ENCODE assay signal across 9 mouse cellular contexts in the genomic region with DNA sequence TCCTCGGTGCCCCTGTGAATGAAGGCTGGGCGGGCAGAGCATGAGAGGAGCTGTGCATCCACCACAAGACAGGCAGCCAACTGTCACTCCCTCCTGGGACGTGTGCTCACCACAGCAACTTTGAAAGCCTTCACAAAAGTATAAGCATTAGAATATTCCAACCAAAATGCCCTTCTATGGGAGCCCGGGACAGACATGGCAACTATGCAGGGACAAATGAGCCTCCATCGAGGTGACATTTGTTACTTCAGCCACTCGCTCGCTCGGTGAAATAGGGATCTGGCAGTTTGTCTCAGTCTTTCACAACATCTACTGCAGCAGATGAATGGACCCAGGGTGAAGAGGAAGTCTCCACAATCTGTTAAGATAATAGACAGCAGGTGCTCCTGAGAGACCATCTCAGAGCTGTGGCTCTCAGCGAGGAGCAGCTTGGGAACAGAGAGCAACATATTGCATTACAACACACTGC. TPM values are rescaled to one million over a fixed set of nuclear protein-coding genes. Genes with fewer than 3 reads are reported as not detected.
DNase-seq lines count a peak whose midpoint lies in the region; ATAC-seq lines count a peak whose summit lies in the region.
"Had no signal": no experiment of that assay in that cellular context is flagged by ENCODE, and none has a peak within 500 bp of the region (broad histone marks: within the 10 kb centered on the region; RNA-seq: fewer than 3 reads in every experiment).

No protein-coding gene starts in this region.

- no peak for DNase-seq in neural tube, embryonic 10.5 days (ENCODE audit: extremely low spot score, low spot score)
- peak; percentile 15 to 64 for DNase-seq in layer of hippocampus, postnatal 14 days (ENCODE audit: low spot score in 2 of 2)
- DNase-seq in frontal cortex, postnatal 14 days (ENCODE audit: low spot score in 2 of 2) = no peak
- no peak for DNase-seq in left cerebral cortex, adult 11 months (ENCODE audit: low spot score)
- no peak for DNase-seq in gastrocnemius, postnatal 25 days
- no peak for DNase-seq in retina, embryonic 14.5 days (ENCODE audit: low spot score)
- DNase-seq: right cerebral cortex, adult 18-20 months had no signal

- no peaks in the 10 kb centered on the region for H3K9me3 ChIP-seq in neural tube, embryonic 12.5 days
- H3K9me3 ChIP-seq in forebrain, embryonic 16.5 days (ENCODE audit: control insufficient read depth, low read length) = no peaks in the 10 kb centered on the region

- H3K4me3 ChIP-seq in neural tube, embryonic 12.5 days = no peak overlapping the region
- H3K4me3 ChIP-seq in forebrain, embryonic 16.5 days (replicated peaks; ENCODE audit: low read length) = no peak overlapping the region

- H3K4me2 ChIP-seq in neural tube, embryonic 12.5 days (replicated peaks) = no peak overlapping the region
- no peak overlapping the region for H3K4me2 ChIP-seq in forebrain, embryonic 16.5 days (ENCODE audit: low read length)

- ATAC-seq in neural tube, embryonic 12.5 days (ENCODE audit: low FRiP score, low read depth) = peak; percentile 68; the same call in 1 of the 2 replicates
- ATAC-seq in forebrain, embryonic 16.5 days = peak; percentile 73

- 66% methylated on average over 9 of the region's 9 CpGs for WGBS in neural tube, embryonic 12.5 days
- 37% methylated on average over 9 of the region's 9 CpGs for WGBS in forebrain, embryonic 16.5 days

- H3K27ac ChIP-seq in neural tube, embryonic 12.5 days = no peak overlapping the region
- H3K27ac ChIP-seq in forebrain, embryonic 16.5 days (ENCODE audit: low read length) = no peak overlapping the region; the same call in 1 of the 2 replicates

- no peak overlapping the region for H3K9ac ChIP-seq in neural tube, embryonic 12.5 days
- no peak overlapping the region for H3K9ac ChIP-seq in forebrain, embryonic 16.5 days (replicated peaks; ENCODE audit: low read depth, low read length)

- H3K36me3 ChIP-seq in neural tube, embryonic 12.5 days = peaks cover 58% of the 10 kb centered on the region
- peaks cover 14% of the 10 kb centered on the region for H3K36me3 ChIP-seq in forebrain, embryonic 16.5 days (ENCODE audit: control insufficient read depth, insufficient read depth)

- no peaks in the 10 kb centered on the region for H3K27me3 ChIP-seq in neural tube, embryonic 12.5 days (replicated peaks)
- no peaks in the 10 kb centered on the region for H3K27me3 ChIP-seq in forebrain, embryonic 16.5 days (replicated peaks; ENCODE audit: control insufficient read depth, insufficient read depth, low read length)

- peaks cover 9% of the 10 kb centered on the region; the same call in 1 of the 2 replicates for H3K4me1 ChIP-seq in neural tube, embryonic 12.5 days
- peaks cover 7% of the 10 kb centered on the region for H3K4me1 ChIP-seq in forebrain, embryonic 16.5 days (replicated peaks; ENCODE audit: control insufficient read depth, insufficient read depth, low read length)

RNA-seq across cellular contexts. Expression of a gene that starts 10.7 kb away (rescaled TPM):
- 191 and 202 TPM in 2 replicates for polyA plus RNA-seq in neural tube, embryonic 12.5 days (2016; fragmentation: Nextera tagmentation; extraction: Ambion mirVana)
- 146 and 152 TPM in 2 replicates for polyA plus RNA-seq in forebrain, embryonic 16.5 days (2015; fragmentation: Nextera tagmentation; extraction: Ambion mirVana)
- 10 to 100 TPM; 50.8 to 53.0 TPM for total RNA-seq in layer of hippocampus, postnatal 14 days (2021)
- total RNA-seq in gastrocnemius, postnatal 25 days (2021) = 10 to 100 TPM; 58.0 to 73.7 TPM

Comparison
In these comparisons a context has a peak if more than half of its experiments do, and no peak if none do; other contexts are left out.
1. DNase-seq: peak in layer of hippocampus, postnatal 14 days (2 of 2); none in neural tube, embryonic 10.5 days (single experiment), frontal cortex, postnatal 14 days (0 of 2), left cerebral cortex, adult 11 months (single experiment), gastrocnemius, postnatal 25 days (single experiment) and retina, embryonic 14.5 days (single experiment).